Mouse (Mus musculus) cerebellum, postnatal 25 days (tissue): ENCODE results near the gene Zfp346.
A peak's percentile ranks its signal among the peaks of the same experiment; 100 is the strongest.

Source experiments
- DNase-seq, 2 experiments: peaks; one replicate each; pipeline ENCODE4 v3.0.0; 2021; ENCODE audit warnings: mixed read lengths in 2 of 2

The Zfp346 gene

DNA sequence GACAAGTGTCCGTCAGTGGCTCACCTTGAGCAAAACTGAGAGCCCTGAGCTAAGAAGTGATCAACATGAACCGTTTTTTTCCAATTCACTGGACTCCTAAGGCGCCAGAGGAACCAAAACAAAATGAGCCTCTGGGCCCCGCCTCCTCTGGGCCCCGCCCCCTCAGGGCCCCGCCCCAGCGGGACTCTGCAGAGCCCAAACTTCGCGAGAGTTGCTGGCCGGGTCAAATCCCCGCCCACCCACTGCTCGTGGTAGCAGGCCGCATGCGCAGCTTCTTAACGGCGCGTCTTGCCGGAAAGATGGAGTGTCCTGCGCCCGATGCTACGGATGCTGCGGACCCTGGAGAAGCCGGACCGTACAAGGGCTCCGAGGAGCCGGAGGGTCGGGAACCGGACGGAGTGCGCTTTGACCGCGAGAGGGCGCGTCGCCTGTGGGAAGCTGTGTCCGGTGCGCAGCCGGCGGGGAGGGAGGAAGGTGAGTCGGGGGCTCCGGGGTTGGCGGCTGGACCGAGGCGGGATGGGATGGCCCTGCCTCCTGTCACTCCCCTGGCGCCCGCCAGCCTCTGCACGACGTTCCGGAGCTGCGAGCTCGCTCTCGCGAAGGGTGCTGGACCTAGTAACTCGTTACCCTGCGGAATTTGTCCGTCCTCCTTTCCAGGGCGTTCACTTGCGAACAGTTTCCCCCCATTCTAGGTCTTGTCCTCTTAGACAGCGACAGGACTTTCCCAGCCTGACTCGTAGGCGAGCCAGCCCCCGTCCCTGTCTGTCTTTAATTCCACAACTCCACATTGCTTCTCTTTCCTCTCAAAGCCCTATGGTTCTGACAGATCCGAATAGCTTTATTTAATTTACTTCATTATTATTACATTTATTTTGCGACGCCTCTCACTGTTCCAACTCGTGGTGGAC is at the start of gene Zfp346:
TSS of gene Zfp346 (plus strand) at position 267 of the 908 bp plus-strand sequence.
- DNase-seq, result peak; percentile 96 to 98

DNA sequence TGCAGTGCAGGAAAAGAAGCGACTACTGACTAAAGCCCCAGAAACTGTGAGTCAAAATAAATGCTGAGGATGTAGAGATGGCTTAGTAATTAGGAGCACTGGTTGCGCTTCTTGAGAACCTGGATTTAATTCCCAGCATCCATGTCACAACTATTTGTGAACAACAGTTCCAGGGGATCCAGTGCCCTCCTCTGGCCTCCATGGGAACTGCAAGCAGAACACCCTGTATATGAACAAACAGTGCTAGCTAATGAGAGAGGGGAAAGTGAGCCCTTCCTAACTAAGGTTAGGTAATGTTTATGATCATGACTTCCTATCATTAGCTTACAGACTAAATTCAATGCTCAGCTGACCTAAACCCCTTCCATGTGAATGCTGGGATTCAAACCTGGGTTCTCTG is 47.1 kb upstream of the Zfp346 start:
- peak; percentile 15 to 48 for DNase-seq

DNA sequence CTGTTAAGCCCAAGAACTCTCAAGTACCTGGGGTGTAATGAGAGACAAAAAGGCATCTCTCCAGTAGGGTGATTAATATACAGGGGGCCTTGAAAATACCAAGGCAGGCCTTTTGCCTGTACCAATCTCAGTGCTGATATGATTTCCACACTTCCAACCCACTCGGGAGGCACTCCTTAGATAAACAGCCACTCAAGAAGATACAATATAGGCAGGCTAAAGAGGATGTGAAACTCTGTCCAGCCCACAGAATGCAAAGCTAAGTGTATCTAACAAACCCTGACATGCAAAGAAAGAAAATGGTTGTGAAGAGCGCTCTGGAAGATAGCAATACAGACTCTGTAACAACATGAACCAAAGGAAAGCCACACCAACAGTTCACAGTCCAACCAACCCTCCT is 41.8 kb upstream of the Zfp346 start:
- no peak for DNase-seq

DNA sequence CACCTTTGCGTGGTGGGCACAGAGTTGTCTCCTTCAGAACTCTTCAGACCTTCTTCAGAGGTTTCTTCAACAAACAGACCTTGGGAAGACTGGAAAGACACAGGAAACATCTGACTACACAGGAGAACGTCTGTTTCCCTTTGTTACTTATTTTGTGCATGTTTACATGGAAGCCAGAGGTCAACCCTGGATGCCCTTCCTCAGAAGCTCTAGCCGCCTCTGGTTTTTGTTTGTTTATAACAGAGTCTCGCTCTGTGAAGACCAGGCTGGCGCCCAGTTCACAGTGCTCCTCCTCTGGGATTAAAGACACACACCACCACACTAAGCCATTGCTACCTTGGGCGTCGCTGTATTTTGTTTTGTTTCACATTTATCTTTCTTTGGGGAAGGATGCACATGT is 35.4 kb upstream of the Zfp346 start:
- DNase-seq, result no peak

DNA sequence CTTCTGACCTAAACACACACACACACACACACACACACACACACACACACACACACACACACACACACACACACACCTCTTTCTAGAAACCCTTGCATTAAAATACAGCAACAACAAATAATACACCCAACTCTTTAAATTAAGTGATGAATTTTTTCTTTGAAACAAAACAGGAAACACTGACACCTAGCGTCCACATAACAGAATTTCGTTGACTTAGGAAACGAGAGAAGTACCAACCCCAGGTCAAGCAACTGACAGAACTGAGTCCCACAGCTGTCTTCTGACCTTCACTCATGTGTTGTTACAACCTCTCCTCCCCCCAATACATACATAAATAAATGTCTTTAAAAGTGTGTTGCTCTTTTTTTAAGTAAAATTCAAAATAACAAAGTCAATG is 33.8 kb upstream of the Zfp346 start:
- DNase-seq, result peak in 1 of 2 experiments; percentile 29

DNA sequence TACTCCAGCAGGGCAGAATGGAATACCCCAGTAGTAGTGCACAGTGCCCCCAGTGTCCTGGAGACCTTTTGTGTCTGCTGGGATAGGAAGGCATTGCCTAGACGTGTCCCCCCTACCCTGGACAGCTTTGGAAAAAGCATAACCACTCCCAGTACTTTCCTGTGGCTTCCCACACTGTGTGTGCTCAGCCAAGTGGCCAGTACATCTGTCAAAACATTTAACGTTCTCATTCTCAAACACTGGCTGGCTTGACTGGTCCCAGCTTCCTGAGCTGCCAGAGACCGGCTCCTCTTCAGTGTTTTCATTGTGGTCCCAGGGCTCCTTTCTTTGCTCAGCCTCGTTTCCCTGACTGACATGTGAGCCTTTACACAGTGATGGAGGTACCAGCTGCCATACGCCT is 29.5 kb upstream of the Zfp346 start:
- DNase-seq, result no peak

DNA sequence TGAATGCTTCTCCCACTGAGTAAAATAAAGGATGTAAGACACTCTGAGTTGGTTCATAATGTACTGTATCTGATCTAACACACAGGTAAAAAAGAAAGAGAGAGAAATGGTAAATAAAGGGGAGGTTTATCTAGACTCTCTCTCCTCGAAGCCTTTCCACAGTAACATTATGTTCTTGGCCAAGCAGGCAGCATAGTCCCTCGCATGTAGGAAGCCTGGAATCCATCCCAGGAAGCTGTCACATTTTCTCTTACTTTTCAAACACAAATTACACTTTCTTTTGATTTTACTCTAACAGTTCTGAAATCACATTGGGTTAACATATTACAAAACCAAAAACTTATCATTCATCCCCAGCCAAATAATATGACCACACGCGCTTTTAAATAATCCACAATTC is 12.5 kb upstream of the Zfp346 start:
- DNase-seq, result no peak

DNA sequence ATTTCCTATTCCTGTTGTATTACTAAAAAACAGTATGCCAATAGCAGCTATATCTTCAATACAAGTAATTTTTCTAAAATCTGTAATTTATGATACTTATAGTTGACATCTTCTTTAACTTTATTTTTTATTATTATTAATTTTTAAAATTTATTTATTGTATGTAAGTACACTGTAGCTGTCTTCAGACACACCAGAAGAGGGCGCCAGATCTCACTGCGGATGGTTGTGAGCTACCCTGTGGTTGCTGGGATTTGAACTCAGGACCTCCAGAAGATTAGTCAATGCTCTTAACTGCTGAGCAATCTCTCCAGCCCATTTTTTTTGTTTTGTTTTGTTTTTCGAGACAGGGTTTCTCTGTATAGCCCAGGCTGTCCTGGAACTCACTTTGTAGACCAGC is 7.3 kb upstream of the Zfp346 start:
- peak in 1 of 2 experiments; percentile 33 for DNase-seq

DNA sequence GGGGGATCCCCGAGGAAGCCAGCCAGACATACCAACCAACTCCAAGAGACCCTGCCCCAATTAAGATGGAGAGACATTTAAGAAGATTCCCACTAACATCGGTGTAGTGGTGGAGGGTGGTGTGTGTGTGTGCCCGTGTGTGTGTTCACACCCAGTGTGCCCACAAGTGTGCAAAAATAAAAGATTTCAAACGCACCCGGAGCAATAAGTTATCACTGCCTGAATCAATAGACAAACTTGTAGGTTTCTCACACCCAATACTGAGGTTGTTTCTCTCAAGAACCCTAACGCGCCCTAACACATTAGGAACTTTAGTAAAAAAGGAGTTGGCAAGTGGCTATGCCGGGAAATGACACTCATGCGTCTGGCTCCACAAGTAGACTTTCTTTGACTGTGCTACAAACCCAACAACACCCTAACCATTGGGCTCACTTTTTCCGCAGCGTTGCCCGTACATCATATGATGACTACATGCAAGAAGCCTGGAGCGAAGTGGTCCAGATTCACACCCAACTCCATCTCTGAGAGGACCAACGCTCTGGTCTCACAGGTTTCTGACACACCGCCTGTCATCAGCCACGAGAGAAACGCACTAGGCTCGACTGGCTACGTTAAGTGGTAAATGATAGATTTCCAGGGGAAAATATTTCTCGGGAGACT is 5.9 kb upstream of the Zfp346 start:
- peak in 1 of 2 experiments; percentile 37 for DNase-seq

DNA sequence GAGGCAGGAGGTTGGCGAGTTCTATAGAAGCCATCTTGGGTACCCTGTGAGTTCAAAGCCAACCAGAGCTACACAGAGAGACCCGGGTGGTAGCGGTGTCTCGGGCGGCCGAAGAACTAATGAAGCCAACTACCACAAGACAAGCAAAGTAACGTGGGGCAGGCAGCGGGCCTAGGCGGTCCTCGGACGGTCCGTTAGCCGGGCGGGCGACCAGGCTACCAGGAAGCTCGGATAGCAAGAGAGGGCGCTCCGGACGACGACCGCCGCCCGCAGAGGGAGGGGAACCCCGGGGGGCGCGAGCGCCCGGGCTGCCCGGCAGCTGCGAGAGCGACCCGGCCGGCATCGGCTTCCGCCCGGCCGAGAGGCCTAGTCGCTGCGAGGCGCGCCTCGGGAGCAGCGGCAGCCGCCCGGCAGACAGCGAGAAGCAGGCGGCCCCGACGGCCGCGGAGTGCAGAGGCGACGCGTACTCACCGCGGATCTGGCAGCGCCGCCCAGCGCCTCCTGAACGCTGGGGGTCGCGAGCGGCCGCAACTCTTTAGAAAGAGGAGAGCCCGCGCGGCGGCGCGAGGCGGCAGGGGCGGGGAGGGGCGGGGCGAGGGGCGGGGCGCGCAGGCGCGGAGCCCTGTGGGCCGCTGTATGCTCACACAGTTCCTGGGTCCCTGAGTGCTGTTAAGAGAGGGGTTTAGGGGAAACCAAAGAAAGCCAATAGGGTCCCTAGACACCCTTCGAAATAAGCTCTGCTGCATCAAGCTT is 5.2 kb upstream of the Zfp346 start, which contains the start of gene Uimc1:
TSS of gene Uimc1 (minus strand) at position 575 of the 753 bp plus-strand sequence.
- DNase-seq, result peak; percentile 81 to 89

DNA sequence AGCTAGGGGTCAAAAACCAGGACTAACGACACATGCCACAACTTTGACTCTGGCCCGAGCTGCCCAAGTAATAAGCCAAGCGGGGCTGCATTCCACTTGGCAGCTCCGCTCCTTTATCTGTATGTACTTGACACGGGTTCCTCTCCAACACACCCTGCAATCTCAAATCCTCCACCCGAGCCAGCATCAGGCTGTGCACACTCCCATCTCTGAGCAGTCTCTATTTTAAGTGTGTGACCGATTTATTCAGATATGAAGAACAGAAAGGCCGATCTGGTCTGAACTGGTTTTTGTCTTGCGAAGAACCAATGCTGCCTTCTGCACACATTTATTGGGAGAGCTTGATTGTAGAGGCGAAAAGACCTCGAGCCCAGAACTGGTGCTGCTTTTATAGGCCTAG is 3.5 kb upstream of the Zfp346 start:
- DNase-seq, result no peak

DNA sequence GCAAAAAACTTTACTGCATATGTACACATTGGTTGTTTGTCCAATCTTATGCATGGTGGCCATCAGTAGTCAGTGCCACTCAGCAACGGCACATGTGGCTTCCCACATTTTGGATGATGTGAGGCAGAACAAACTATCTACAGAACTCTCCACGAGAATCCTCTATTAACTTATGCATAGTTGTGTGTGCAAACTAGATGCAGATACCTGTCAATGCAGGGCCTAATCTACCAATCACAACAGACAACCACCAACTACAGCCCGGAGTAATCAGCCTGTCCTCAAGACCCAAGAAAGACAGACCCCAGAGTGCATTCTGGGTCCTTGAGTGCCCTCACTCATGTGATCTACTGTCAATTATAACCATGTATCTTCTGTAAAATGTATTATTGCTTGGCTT is 2.7 kb upstream of the Zfp346 start:
- DNase-seq, result no peak

DNA sequence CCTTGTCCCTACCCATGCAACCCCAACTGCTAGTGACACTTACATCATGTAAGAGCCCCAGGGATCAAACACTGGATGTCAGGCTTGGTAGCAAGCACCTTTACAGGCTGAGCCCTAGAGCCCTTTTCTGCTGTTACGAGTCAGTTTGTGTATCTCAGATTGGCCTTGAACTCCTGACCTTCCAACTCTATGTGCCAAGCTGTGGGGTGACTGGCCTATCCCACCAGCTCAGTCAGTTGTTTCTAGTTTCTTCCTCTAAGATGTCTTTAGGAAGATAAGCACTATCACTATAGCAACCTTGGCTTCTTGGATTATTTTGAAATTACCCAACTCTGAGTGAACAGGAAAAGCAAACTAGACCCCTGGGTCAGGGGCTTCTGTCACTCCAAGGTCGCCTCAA is 1.8 kb upstream of the Zfp346 start:
- DNase-seq, result no peak

DNA sequence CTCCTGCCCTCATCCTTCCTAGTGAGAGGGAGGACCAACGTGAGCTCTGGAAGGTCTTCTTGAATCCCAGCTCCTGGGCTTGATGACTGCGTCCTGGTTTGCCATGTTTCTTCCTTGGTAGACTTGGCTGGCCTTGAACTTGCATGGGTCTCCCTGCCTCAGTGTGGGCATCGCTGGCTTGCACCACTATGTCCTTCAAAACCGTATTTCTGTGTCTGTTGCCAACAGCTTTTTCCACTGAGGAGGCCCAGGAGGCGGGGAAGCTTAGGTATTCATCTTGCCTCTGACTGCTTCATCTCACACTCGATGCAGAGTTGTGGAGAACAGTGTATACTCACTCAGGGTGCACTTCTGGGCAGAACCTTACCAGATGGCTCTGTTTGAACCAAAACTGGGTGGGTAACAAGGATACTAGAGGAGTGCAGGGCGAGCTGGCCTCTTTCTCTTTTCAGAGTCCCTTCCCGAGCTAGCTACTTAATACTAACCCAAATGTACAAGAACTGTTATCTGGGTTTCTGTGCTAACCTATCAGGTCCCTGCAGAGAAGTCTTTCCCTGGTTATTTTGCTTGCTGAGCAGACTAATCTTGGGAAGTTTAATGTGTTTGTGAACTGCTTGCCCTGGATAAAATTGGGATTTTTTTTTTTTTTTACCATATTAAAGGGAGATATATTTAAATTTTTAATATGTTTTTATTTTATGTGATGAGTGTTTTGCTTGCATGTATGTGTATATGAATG is 1.0 kb downstream of the Zfp346 start:
- peak; percentile 17 to 34 for DNase-seq

DNA sequence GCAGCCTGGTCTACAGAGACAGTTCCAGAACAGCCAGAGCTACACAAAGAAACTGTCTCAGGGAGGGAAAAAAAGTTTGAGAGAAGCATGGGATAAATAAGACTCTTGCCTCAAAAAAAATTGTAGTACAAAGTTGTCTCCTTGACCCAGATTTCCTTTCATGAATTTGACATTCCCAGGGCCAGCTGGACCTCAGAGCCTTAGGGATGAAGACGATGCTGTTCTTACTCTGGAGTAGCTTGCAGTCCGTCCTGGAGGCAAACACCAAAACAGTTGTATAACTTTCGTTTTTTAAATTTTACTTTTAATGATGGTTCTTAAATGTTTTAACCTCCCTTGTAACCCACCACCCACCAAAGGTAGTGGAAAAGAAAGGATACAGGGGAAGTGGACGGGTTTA is 2.0 kb downstream of the Zfp346 start:
- DNase-seq, result no peak

DNA sequence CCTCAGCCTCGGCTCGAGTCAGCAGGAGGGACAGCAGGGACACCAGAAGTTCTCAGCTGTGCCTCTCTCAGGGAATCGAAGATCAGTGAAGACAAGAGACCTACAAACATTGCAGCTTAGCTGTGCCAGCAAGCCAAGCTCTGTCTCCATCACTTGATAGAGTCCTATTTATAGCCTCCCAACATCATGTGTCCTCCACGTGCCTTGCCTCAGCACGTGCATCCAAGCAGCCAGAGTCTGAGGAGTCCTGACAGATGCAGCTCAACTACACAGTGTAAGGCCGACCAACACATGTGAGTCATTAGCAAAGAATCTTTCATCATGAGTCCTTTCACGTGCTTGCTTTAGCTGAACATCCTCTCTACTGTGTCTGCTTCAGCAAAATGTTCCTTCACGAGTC is 2.6 kb downstream of the Zfp346 start:
- peak; percentile 9 to 17 for DNase-seq

DNA sequence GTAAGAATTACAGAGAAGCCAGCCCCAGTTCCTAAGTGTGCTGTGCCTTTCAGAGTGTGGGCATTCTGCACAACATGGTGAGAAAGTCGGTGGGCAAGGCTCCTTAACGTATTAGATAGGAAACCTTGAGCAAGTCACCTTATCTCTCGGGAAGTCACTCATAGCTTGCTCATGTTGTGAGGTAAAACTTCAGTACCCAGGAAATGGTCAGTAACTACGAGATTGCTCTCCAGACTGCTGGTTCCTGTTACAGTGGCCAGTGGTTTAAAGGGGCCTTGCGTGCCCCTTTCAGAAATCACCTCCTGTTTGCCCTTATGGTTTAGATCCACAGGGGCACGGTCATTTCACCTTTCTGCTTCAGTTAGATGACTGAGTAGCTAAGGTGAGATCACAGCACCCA is 9.3 kb downstream of the Zfp346 start:
- no peak for DNase-seq

DNA sequence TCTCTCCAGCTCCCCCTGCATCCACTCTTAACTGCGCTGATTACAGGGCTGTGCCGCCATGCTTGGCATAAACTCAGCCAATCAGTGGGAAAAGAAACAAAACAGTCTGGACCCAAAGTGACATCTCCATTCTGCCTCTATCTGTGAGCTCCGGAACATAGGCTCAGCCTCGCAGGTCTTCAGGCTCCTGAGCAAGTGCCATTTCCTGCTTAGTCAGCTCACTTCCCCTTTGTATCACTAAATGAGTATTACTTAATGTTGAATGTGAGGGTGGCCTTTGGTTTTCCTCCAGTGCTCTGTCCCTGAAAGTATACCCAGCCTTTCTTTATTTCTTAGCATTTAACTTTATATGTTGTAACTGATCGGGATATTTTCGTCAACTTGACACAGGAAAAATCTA is 19.8 kb downstream of the Zfp346 start:
- no peak for DNase-seq

DNA sequence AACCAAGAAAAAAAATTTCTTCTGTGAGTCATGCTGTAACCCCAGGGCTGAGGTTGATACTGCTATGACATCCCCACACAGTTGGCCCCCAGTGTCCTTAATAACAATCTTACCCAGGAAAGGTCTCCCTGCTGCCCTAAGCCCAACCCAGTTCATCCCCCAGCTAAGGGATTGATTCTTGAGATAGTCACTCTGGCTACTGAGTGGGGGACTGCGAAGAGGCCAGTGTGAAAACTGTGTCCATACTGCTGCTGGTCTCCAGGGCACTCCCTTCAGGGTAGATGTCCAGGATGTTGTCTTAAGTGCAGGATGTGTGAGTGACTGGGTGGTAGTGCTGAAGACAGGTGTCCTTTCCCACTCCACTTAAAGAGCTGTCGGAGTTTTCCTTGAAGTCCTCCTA is 28.3 kb downstream of the Zfp346 start, which contains the start of gene Gm17617:
TSS of gene Gm17617 (minus strand) at position 101 of the 400 bp plus-strand sequence.
- no peak for DNase-seq

DNA sequence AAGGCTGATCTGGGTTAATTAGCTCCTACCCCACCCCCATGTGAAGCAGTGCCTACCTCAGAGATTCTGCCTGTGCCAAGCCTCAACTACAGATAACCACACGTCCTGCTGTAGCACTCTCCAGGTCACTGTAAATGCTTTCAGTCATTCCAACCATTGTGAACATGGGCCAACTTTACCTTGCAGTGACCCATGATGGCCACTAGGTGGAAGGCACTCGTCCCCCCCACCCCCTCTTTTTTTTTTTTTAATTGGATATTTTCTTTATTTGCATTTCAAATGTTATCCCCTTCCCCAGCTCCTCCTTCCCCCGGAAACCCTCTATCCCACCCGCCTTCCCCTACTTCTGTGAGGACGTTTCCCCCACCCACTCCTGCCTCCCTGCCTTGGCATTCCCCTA is 30.3 kb downstream of the Zfp346 start:
- peak in 1 of 2 experiments; percentile 38 for DNase-seq

DNA sequence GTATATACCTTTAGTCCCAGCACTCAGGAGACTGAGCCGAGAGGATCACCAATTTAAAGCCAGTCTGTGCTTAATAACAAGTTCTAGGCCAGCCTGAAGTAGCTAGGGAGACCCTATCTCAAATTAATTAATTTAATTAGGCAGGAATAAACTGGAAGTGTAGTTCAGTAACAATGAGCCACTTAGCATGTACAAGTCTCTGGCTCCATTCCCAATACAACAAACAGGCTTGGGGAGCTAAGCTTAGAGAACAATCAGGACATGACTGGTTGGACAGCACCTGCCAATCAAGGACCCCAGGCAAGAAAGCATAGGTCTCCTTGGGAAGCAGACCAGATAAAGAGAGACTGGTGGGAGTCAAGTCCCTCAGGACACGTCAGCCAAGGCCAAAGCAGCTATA is 35.2 kb downstream of the Zfp346 start:
- DNase-seq, result no peak

DNA sequence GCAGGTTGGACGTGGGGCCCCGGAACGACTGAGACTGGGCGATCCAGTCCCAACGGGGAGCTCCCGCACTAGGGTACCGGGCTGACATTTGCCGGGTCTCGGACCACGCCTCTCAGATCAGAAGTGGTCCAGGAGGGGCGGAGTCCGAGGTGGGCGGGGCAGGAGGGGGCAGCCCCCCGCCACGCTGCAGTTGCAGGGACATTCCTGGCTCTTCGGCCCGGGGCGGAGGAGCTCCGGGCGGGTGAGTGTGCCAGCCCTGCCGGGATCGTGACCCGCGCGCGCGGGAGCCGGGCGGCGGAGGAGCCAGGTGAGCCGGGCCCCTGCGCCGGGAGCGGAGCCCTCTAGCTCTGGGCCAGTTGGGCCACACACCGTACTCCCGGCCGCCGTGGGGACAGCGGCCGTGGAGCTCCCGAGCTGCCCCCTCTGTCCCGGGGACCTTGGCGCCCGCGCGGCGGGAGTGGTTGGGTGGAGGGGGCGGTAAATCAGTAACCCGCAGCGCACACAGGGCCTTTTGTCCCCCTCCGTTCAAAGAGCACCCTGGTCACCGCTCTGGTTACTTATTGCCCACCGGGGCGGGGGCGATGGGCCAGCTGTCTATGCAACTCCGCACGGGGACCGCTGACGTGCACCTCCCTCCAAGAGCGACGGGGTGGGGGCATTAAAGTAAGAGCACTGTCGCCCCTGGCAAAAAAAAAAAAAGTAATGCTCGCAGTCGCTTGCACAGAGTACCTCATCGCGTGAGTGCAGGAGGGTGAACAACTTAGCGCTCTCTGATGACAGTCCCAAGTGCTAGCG is 47.7 kb downstream of the Zfp346 start, which contains the start of gene Fgfr4:
TSS of gene Fgfr4 (plus strand) at position 20 of the 795 bp plus-strand sequence.
- DNase-seq, result peak; percentile 26 to 50
